Mouse (Mus musculus) thymus, postnatal 36 days (tissue): Measurements from ENCODE around the gene Mga.

Source experiments
- DNase-seq, 2 experiments: peaks; one replicate each; pipeline ENCODE4 v3.0.0; 2022; ENCODE audit warnings: mixed read lengths in 2 of 2

The Mga gene

DNA sequence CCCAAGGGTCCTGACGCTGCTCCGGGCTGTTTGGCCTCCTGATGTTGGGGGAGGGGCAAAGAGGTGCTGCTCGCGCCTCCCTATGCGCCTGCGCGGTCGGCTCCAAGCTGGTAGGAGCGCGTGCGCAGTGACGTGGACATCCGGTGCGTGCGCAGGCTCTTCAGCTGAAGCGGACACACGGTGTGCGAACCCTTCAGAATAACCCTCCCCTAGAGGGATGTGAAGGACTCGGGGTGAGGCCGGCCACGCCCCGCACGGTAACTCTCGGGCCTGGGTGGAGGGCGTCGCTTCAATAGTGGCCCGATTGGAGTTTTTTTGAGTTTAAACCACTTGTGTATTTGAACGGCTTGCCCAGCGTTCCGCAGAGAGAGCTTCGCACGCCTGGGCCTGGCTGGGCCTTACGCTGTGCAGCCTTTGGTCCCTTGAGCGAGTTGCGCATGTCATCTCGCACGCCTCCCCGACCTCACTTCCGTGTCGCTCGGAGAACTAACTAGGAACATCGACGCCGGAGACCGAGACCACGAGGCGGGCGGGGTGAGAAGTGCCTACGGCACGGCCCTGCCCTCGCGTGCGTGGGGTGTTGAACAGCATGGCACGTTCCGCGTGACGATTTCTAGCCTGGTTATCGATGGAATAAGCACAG, at the start of gene Mga:
Mga (plus strand) TSS at position 139 of the 643 bp plus-strand sequence.
- peak; percentile 96 to 97 for DNase-seq

DNA sequence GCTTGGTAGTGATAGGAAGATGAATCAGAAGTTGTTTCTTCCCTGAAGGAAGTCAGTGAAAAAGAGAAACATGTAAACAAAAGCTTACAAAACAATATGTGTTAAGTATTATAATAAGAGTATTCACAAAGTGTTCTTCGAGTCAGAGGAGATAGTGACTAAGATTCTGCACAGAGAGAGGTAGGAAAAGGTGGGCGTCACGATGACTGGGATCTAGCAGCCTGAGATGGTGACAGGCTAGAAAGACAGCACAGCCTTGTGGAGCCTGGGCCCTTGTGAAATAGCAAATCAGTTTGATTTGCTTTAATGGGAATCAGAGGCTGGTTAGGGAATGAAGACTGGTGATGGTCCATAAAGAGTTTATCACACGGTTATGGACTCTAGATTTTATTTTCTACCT, 43.2 kb upstream of the Mga start:
- DNase-seq: no peak

DNA sequence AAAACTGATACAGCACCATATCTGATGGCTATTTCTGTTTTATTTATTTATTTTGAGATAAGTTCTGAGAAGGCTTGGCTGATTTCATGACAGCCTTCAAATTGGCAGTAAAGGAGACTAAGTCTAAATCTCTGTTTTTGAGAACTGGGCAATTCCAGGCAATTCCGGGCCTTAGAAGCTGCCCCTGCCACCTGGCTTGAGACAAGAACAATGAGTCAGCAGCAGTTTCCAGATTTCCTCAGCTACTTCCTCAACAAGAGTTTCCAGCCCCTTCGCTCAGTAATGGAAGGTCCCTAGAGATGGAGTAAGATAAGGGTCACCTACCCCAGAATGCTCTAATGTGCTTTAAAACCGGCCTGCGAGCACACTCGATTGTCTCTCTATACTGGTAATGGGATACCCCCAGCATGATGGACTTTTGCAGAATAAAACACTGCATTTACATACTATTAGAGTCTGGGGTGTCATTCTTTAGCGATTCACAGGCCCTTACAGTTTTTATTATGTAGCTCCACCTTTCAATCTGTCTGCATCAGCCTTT, 41.6 kb upstream of the Mga start:
- no peak for DNase-seq

DNA sequence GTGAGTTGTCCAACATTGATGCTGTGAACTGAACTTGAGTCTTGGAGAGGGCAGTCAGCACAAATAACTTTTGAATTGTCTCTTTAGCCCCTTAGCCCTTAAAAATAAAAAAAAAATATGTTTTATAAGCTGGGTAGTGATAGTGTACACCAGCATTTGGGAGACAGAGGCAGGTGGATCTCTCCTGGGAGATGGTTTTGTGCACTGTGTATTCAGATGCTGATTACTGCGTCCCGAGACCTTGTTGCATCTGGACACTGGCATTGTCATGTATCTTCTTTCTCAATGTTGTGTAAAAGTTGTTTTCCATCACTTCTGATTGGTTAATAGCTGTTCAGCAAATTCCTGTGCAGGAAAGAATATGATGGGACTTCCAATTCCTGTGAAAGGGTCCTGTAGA, 39.7 kb upstream of the Mga start:
- DNase-seq: no peak

DNA sequence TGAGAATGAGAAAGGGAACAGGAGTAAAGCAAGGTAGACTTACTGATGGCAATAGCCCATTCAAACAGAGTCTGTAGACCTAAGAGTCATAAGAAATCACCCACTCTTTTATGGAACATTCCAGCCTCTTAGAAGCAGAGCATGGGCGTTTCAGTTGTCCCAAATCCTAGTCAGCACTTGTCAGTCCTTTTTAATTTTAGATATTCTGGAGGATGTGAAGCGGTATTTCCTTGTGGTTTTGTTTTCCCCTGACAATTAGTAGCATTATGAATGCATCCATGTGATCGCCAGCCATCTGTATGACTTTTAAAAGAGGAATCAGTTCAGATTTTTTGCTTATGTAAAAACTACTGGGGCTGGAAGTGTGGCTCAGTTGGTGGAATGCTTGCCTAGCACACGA, 32.5 kb upstream of the Mga start:
- no peak for DNase-seq

DNA sequence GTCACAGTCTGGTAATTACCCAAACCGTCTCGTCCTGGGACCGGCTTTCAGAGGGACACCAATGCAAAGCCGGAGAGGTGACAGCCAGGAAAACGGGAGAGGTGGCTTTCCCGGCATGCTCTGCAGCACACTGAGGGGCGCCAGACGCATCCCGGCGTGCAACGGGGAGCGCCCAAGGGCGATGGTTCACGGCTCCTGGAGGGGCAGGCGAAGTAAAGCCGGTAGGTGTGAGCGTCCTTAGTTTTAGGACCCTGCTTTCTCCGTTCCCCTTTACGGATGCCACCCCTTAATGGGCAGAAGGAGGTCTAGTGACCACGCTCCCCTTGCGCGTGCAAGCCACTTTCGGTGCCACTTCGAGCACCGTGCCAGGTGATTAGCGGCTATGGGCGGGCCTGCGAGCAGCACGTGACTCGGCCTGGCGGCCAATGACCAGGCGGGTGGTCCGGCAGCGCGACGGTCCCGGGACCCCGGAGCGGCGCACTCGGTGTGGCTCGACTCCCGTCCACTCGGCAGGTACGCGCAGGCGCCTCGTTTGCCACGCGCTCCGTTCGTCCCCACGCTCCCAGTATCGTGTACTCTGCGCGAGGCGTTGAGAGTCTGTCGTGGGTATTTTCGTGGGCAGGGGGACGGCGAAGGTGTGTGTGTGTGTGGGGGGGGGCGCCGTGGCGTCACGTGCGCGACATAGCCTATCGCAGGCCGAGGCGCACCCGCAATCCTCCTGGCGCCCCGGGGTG, 24.5 kb upstream of the Mga start:
- DNase-seq: peak; percentile 69 to 78

DNA sequence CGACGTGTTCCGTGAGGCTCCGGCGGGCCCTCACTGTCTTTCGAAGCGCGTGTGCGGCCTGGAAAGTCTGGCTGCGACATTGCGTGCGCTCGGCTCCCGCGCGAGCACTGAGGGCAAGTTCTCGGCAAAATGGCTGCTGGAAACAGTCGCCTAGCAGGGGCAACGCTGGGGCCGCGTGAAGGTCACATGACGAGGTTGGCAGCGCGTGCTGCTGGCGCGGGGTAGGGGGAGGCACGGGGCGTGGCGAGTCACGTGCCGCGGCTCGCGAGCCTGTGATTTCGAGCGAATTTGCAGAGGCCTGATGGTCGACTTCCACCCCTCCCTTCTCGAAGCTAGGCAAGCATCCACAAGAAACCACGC, 23.9 kb upstream of the Mga start:
- DNase-seq: peak; percentile 82 to 88

DNA sequence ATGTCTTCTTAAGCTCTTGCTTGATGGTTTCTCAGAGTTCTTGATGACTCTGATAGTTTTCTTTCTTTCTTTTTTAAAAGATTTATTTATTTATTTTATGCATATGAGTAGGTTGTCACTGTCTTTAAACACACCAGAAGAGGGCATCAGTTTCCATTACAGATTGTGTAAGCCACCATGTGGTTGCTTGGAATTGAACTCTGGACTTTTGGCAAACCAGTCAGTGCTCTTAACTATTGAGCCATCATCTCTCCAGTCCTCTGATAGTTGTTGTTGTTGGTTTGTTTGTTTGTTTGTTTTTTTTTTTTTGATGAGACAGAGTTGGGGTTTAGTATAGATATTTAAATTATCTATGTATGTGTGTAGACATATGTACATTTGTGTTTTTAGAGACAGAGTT, 21.0 kb upstream of the Mga start:
- DNase-seq: no peak

DNA sequence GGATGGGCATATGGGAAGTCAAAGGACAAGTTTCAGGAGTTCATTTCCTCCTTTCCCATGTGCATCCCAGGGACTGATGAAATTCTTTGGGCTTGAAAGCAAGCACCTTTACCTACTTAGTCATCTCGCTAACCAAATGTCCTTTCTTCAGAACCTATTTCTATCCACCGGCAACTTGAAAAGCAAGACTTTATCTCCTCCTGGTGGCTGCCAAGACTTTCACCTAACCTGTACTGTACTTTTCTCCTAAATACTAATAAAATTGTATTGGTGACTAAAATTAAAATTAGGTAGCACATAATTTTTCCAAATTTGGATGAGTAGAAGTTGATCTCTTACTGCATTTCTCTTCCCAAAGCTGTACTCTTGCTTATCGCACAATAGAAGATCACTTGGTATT, 9.8 kb upstream of the Mga start:
- DNase-seq: no peak

DNA sequence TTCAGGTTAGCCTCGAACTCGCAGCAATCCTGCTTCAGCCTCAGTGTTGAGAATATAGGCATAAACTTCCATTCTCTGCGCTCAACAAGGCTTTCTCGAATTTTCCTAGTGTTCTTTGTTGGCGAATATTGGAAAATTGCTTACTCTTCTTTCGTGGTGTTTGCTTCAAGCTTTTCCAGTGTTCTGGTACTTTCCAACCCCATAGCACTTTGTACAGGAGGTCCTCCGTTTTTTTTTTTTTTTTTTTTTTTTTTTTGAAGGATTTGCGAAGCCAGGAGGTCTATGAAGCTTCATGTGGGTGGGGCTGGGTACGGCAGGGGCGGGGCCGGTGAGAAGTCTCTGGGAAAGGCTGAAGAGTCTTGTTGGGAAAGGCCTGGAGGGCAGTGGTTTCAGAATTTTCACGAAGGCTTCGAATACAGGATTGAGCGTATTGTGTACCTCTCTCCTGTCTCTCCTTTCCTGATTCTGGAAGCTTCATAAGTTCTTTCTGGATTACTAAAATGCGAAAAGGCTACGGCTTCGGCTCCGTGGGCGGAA, 407 bp upstream of the Mga start:
- no peak for DNase-seq

DNA sequence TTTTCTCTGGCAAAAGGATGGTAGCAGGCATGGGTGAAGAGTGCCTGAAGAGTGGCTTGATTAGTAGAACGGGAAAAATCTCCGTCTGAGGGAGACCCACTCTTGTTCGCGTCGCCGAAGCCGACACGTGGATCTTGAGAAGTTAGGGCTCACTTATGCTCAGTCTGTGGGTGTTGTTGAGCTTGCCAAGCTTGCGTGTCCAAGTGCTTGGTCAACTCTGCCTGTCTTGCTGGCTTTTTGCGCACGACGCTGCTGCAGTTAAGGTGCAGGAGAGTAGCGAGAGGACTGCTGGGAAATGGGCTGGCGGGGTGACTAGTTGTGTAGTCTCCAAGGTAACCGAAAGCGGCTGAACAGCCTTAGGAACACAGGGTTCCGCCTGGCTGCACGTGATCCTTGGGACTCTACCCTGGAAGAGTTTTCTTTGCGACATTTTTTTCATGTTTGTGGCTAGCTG, 1.1 kb downstream of the Mga start:
- DNase-seq: peak; percentile 23 to 50

DNA sequence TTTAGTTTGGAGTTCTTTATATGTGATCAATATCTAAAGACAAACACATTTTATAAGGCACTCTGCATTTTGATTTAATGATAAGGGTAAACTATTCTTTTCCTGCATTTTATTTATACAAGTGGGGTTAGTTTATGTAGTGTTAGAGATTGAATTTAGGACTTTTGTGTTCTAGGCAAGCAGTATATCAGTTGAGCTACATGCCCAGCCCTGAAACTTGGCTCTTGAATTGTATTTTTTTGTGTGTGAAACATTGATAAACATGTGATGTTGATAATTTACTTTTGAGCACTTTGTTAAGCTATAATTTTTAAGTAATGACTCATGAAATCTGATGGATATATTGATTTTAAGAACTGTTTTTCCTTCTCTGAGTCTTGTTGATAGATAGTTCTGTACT, 19.0 kb downstream of the Mga start:
- DNase-seq: no peak

DNA sequence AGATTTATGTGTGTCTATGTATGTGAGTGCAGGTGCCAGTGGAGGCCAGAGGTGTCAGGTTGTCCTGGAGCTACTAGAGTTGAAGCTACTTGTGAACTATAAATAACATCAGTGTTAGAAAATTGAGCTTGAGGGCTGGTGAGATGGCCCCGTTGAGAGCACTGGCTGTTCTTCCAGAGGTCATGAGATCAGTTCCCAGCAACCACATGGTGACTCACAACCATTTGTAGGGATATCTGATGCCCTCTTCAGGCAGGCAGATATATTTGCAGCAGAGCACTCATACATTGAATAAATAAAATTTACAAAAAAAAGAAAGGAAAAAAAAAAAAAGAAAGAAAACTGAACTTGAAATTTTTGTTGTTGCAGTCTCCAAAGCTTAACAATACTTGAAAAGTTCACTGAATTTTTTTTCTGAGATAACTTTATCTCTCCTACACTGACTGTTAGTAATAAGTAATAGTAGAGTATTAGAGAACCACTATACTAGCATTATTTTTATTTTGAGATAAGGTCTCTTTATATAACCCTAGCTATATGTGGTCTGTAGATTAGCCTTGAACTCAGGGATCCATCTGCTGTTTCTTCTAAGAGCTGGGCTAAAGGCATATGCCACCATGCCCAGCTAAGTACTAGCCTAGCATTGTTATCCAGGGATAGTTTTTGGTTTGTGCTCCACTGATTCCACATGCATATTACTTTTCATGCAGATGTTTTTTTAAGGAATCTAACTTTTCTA, 20.8 kb downstream of the Mga start:
- no peak for DNase-seq

DNA sequence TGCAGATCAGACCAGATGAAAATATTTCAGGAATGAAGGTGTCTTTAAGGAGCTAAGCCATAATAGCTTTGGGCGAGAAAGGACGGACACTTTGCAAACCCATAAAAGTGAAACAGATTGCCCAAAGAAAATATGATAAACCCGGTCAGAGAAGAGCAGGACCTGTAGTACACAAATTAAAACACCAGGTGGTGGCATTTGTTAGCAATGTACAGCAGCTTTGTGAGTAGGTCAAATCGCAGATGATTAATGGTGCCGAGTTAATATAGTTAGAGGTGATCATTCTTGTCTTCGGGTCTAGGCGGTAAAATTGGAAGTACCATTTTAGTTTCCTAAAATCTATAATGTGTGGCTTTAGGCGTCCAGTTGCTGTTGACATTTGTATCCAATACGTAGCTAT, 73.5 kb downstream of the Mga start:
- peak in 1 of 2 experiments; percentile 15 for DNase-seq

DNA sequence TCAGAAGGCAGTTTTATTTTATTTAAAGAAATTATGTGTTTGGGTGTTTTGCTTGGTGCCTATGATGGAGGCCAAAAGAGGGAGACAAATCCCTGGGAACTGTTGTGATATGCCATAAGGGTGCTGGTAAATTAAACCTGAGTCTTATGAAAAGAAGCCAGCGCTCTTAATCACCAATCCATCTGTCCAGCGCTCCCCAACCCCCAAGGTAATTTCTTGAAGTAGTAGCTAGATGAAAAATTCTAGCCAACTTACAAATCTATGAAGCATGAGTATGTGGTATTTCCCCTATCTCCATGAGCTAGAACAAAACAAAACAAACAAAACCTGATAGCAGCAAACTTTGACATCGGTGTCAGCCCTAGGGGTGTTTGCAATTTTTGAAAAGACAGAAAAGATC, 74.3 kb downstream of the Mga start:
- DNase-seq: no peak

DNA sequence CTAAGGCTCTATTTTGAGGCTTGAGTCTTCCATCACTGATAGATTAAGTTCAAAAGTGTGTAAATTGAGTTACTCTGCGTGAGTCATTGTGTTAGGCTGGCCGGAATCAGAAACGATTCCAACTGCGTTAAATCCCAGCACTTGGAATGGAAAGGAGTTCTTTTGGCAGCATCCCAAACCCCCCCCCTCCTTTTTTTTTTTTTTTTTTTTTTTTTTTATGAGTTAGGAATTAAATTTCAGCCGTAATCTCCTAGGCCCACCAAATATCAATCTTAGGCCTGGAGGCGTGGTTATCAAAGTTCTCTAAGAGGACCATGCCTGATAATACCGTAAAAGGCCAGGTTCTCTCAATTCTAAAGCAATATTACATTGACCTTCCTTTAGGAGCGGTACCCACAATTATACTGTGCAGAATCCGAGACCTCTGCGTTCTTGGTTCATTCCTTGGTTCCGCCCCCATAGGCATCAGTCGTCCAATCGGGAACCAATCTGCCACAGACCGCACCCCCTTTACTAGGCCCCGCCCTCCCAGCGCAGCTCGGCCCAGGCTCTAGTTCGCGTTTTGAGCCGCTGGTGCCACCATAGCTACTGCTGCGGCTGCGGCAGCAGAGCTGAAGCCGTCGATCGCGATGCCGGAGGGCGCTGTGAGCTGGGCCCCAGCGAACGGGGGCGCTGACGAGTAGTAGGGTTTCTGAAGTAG, 75.0 kb downstream of the Mga start:
- DNase-seq: peak; percentile 94 to 96

DNA sequence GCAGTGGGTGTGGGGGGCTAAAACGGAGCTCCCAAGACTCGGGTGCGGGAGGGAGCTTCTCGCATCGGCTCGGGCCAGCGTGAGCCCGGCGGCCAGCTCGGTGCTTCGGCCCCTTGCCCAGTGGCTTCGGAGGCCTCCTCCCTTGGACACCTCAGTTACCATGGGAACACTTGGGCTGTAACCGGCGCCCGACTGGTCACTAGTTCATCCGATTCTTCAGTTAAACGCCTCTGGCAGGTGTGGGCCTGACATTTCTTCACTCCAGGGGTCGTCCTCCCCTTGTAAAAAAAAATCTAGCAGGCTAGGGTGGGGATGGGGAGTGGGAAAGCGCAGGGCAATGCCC, 75.5 kb downstream of the Mga start, which contains the start of gene Mapkbp1:
Mapkbp1 (plus strand) TSS at position 163 of the 343 bp plus-strand sequence.
- no peak for DNase-seq

DNA sequence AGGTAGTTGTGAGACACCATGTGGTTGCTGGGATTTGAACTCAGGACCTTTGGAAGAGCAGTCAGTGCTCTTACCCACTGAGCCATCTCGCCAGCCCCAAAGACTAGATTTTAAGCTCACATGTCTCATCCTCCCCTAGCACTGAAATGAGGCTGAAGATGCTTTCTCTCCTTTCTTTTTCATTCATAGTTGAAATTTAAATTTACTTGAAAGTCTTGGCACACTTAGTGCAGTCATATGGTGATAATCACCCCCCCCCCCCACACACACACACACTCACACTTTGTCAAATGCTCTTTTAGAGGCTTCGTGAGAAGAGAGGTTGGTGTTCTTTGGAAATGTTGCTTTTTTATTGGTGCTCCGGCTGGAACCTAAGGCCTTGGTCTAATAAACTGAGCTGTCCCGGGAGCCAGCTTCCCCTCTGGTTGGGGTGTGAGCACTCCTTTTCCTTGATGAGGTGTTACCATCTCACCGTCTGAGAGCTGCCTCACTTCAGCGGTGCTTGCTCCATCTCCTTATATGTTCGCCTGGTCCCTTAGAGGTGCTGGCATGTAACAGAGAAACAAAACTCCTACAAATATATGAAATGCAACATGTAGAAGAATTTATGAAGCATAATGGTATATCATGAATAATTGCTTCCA, 83.4 kb downstream of the Mga start:
- DNase-seq: no peak

DNA sequence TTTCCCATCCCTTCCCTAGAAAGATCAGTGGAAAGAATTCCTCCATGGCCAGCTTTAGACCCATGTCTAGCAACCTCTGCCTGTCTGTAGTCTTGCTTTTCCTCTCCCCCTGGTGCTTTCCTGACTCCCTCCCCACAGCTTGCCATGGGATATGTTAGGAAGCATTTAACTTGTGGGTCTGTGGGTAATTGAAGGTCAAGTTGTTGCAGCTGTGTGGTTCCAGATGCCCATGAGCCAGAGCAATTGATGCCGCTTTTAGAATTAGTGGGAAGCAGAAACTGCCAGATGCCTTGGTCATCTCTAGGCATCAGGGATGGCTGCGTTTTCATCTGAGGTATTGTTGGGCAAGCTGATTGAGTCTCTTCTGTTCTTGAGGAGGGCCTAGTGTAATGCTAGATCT, 84.6 kb downstream of the Mga start:
- no peak for DNase-seq

DNA sequence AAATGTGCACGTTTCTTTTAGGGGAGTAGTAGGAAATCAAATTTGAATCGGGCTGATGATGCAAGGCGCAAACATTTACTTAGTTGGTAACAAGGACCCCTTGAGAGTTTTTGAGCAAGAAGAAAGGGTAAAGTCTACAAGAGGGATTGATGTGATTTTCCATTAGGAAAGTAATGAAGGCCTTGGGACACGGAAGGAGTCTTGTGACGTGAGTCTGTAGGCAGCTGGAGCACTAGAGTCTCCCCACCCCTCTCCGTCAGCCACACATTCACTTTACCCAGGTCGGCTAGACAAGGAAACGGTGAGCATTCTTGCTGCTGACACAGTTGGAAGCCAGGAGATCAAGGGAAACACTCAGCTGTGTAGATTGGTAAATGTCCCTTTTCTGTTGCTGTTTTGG, 88.8 kb downstream of the Mga start:
- DNase-seq: no peak

DNA sequence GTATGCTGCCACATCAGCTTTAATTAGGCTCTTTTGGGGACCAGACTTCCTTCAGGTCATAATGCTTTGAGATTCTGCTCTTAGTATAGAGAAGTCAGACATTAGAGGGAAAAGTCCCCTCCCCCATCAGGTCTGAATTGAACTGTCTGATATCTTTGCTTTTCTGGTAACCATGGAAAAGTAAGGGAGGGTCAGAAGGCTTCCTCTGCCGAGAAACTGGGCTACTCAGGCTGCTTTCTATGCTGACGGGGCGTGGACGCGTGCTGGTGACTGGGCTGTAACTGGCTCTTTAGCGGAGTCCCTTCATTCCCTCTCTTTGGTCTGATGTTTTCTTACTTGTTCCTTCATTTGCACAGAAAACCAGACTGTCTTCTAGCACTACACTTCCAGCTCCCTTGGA, 89.3 kb downstream of the Mga start:
- DNase-seq: no peak

DNA sequence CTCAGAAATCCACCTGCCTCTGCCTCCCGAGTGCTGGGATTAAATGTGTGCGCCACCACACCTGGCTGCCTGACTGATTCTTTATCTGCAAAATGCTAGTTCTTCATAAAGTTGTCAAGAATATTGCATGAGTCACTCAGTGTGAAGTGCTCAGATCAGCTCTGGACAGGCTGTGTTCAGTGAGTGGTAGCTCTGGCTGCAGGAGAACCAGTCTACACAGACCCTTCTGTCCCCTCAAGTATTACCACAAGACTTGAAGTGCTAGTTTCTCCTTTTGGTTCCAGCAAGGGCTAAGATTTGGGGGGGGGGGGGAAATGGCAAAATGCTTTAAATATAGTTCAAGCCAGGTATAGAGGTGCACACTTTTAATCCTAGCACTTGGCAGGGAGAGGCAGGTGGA, 90.4 kb downstream of the Mga start:
- no peak for DNase-seq
